Mouse (Mus musculus): ENCODE measurements around the gene Xrn1. TPM values are rescaled to one million over a fixed set of nuclear protein-coding genes. Genes with fewer than 3 reads are reported as not detected.
"Not testable (repeated sequence)": the region's sequence is repeated elsewhere in the genome, so short reads cannot be mapped to it uniquely, and the experiment has no call there.

The Xrn1 gene
- 21.8 and 26.4 TPM in 2 replicates for polyA plus RNA-seq (2015; fragmentation: Nextera tagmentation; extraction: Ambion mirVana)

DNA sequence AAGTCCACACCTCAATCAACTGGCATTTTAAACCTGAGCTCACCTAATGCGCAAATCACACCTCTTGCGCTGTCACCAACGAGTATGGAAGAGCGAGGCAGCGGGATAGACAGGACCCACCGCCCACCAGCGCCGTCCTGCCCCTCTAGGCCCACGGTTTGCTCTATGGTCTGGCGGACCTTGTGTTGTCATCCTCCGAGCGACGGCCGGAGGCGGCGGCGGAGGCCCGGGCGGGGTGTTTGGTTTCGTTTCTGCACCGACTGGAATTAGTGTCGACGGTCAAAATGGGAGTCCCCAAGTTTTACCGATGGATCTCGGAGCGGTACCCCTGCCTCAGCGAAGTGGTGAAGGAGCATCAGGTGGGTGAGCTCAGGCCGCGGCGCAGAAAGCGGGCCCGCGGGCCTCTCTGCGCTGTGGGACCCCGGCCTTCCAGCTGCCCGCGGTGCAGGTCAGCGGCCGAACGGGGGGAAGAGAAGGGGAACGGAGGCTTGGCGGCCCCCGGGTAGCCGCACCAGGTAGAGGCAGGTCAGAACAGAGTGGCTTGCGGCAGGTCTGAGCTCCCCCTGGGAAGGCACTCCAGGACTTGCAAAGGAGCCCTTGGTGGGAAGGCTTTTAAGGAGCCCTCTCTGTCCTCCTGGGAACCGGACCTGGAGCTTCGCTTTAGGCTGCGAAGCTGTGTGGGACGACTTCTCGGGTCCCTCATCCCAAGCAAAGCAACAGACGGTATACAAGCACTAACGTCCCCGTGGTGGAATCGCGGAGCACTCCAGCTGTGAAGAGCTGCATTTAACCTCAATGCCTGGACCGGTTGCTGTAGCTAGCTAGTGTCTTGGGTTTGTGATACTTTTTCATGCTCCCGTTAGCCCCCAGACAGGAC, at the start of gene Xrn1:
Gene Xrn1, plus strand, starts transcription at position 176 of the 877 bp plus-strand sequence.
- ATAC-seq (ENCODE audit: low FRiP score, low read depth): peak; percentile 98
- Histone ChIP-seq H3K4me3 (peak within 1 kb of the TSS; percentile 71), H3K9me3 (no peaks in the 10 kb centered on the region), H3K36me3 (peaks cover 12% of the 10 kb centered on the region; the same call in 1 of the 2 replicates), H3K27ac (peak within 1 kb of the TSS; percentile 90), H3K27me3 (no peaks in the 10 kb centered on the region), H3K4me2 (replicated peaks) (peak within 1 kb of the TSS; percentile 81), H3K4me1 (peaks cover 12% of the 10 kb centered on the region), H3K9ac (peak within 1 kb of the TSS; percentile 93)
- under 1% methylated on average over 57 of the region's 57 CpGs for WGBS

DNA sequence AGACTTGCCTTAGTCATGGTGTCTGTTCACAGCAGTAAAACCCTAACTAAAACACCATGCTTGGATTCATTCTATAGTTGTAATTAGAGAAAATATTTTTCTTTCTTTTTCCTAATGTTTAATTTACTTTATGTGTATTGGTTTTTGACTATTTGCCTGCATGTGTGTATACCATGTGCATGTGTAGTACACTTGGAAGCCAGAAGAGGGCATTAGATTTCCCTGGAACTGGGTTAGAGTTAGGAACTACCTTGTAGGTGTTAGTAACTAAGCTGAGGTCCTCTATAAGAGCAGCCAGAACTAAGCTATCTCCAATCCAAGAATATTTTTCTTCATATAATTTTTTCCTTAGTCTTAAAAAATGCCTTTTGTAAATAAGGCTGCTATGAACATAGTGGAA, 21.7 kb upstream of the Xrn1 start:
- H3K27ac ChIP-seq: no peak overlapping the region
- no peak overlapping the region for H3K9ac ChIP-seq
- no peak overlapping the region for H3K4me2 ChIP-seq (replicated peaks)
- peaks cover 26% of the 10 kb centered on the region for H3K36me3 ChIP-seq
- H3K9me3 ChIP-seq: no peaks in the 10 kb centered on the region
- no peak for ATAC-seq (ENCODE audit: low FRiP score, low read depth)
- no peaks in the 10 kb centered on the region for H3K4me1 ChIP-seq
- no peaks in the 10 kb centered on the region for H3K27me3 ChIP-seq
- H3K4me3 ChIP-seq: no peak overlapping the region

DNA sequence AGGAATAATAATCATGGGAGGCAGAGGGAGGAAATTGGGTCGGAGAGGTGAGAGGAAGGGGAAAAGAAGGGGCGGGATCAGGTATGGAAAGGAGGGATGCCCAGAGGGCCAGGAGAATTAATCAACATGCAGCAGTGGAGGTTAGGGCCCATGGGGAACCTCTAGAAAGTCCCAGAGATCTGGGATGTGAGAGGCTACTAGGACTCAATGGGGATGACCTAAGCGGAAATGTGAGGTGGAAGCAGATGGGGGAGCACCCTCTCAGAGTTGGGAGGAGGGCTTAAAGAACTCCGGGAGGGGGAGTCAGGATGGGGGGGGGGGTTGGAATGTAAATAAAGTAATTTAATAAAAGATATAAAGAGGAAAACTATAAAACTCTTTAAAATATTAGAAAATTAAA, 902 bp upstream of the Xrn1 start:
- Histone ChIP-seq H3K9ac (no peak overlapping the region), H3K4me2 (replicated peaks) (peak overlapping the region; percentile 81), H3K27me3 (no peaks in the 10 kb centered on the region), H3K4me3 (peak overlapping the region; percentile 71), H3K27ac (no peak overlapping the region), H3K36me3 (peaks cover 9% of the 10 kb centered on the region; the same call in 1 of the 2 replicates), H3K9me3 (no peaks in the 10 kb centered on the region), H3K4me1 (peaks cover 12% of the 10 kb centered on the region)
- WGBS: 74% methylated on average over 4 of the region's 4 CpGs
- ATAC-seq (ENCODE audit: low FRiP score, low read depth): no peak

DNA sequence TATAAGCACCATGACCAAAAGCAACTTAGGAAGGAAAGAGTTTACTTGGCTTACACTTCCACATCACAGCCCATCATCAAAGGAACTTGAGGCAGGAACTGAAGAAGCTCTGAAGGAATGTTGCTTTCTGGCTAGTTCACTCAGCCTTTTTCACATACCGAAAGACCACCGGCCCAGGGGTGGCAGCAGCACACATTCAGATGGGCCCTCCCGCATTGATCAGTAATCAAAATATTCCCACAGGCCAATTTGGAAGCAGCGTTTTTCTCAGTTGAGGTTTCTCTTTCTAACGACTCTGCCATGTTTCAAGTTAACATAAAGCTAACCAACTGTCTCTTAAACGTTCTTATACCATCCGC, 355 bp upstream of the Xrn1 start:
- Histone ChIP-seq H3K4me3 (peak overlapping the region; percentile 71), H3K27me3 (no peaks in the 10 kb centered on the region), H3K4me1 (peaks cover 12% of the 10 kb centered on the region), H3K4me2 (replicated peaks) (peak overlapping the region; percentile 81), H3K27ac (peak overlapping the region; percentile 90), H3K9ac (peak overlapping the region; percentile 93), H3K9me3 (no peaks in the 10 kb centered on the region), H3K36me3 (peaks cover 7% of the 10 kb centered on the region; the same call in 1 of the 2 replicates)
- peak; percentile 81 for ATAC-seq (ENCODE audit: low FRiP score, low read depth)
- 0% methylated on average over 7 of the region's 7 CpGs for WGBS

DNA sequence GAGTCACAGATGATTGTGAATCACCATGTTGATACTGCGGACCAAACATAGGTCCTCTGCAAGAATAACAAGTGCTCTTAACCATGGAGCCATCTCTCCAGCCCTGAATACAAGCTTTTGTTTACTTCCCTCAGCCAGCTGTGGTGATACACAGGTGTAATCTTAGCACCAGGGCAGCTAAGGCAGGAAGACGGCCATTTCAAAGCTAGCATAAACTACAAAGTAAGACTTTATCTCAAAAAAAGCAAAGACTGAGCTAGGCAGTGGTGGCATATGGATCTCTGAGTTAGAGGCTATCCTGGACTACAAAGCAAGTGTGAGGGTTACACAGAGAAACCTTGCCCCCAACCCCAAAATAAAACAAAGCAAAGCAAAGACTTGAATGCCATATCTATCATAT, 3.1 kb downstream of the Xrn1 start:
- ATAC-seq (ENCODE audit: low FRiP score, low read depth): no peak
- Histone ChIP-seq H3K9ac (no peak overlapping the region), H3K27ac (no peak overlapping the region), H3K36me3 (0 out of 2 replicates have a peak, but pooled peaks cover 10% of the 10 kb centered on the region), H3K9me3 (no peaks in the 10 kb centered on the region), H3K4me1 (peaks cover 12% of the 10 kb centered on the region), H3K27me3 (no peaks in the 10 kb centered on the region), H3K4me2 (replicated peaks) (no peak overlapping the region), H3K4me3 (no peak overlapping the region)
- WGBS: 89% methylated on average over 2 of the region's 2 CpGs

DNA sequence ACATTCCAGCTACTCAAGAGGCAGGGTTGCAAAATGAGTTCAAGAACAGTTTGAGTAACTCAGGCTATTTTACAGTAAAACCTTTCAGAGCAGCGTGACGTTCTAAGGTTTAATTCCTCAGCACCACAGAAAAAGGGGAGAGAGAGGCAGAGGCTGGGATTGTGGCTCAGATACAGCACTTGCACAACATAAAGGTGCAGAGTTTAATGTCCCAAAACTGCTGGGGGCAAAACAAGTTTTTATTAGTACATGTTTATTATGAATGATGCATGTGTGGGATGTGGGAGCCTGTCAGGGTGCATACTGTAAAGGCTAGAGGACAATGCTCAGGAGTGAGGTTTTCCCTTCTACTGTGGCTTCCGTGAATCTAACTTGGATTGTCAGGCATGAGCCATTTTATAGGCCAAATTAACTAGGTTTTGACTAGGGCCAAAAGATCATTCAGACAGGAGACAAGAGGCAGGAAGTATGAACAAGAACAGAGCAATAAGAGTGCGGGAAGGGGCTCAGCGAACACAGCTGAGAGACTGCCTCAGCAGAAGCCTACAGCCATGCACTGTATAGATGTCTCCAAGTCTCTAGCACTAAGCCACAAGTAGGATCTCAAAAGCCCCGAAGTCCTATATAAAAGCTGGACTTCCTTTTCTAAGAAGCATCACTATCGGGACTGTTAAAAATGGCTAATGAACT, 3.6 kb downstream of the Xrn1 start:
- Histone ChIP-seq H3K27ac (no peak overlapping the region), H3K4me1 (peaks cover 12% of the 10 kb centered on the region), H3K36me3 (0 out of 2 replicates have a peak, but pooled peaks cover 10% of the 10 kb centered on the region), H3K9ac (no peak overlapping the region), H3K27me3 (no peaks in the 10 kb centered on the region), H3K4me3 (no peak overlapping the region), H3K4me2 (replicated peaks) (no peak overlapping the region), H3K9me3 (no peaks in the 10 kb centered on the region)
- 91% methylated on average over 7 of the region's 7 CpGs for WGBS
- ATAC-seq (ENCODE audit: low FRiP score, low read depth): no peak

DNA sequence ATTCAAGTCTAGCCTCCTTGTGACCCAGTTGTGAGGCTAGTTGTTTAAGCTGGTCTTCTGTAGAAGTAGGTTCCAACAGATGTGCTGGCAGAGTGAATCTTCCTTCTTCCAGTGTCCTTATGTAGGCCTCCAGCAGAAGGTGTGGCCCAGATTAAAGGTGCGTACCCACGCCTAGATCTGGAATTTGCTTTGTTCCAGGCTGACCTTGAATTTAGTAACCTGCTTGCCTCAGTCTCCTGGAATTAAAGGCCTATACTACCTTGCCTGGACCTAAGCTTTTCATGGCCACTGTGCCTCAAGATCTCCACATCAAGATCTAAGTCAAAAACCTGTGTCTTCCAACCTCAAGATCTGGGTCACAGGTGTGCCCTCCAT, 4.2 kb downstream of the Xrn1 start:
- not testable (repeated sequence) for ATAC-seq (ENCODE audit: low FRiP score, low read depth)
- WGBS: 95% methylated on average over 2 of the region's 2 CpGs

DNA sequence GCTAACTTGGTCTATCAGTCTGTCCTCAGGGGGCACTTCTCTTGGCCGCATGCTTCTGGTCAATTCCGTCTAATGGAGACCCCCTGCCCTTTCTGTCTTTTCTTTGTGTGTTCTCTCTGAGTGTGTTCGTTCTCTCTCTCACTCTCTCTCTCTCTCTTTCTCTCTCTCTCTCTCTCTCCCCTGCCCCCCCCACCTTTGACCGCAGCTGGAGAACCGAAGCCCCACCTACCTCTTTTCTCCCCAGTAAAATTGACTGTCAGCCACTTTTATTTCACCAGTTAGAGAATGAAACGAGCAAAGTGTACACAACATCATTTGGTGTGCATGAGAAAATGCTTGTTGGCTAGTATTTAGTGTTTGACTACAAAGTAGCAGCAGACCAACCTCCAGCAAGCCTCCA, 4.7 kb downstream of the Xrn1 start:
- WGBS: 85% methylated on average over 6 of the region's 6 CpGs
- Histone ChIP-seq H3K9me3 (no peaks in the 10 kb centered on the region), H3K36me3 (peaks cover 14% of the 10 kb centered on the region), H3K27ac (no peak overlapping the region), H3K4me3 (no peak overlapping the region), H3K9ac (no peak overlapping the region), H3K4me1 (peaks cover 8% of the 10 kb centered on the region), H3K4me2 (replicated peaks) (no peak overlapping the region), H3K27me3 (no peaks in the 10 kb centered on the region)
- ATAC-seq (ENCODE audit: low FRiP score, low read depth): no peak

More for the DNA sequence above, 4.2 kb downstream of the Xrn1 start:
- not testable (repeated sequence) for H3K36me3 ChIP-seq; H3K4me2 ChIP-seq (replicated peaks); H3K4me1 ChIP-seq; H3K27ac ChIP-seq; H3K9me3 ChIP-seq; H3K4me3 ChIP-seq; H3K9ac ChIP-seq; H3K27me3 ChIP-seq

DNA sequence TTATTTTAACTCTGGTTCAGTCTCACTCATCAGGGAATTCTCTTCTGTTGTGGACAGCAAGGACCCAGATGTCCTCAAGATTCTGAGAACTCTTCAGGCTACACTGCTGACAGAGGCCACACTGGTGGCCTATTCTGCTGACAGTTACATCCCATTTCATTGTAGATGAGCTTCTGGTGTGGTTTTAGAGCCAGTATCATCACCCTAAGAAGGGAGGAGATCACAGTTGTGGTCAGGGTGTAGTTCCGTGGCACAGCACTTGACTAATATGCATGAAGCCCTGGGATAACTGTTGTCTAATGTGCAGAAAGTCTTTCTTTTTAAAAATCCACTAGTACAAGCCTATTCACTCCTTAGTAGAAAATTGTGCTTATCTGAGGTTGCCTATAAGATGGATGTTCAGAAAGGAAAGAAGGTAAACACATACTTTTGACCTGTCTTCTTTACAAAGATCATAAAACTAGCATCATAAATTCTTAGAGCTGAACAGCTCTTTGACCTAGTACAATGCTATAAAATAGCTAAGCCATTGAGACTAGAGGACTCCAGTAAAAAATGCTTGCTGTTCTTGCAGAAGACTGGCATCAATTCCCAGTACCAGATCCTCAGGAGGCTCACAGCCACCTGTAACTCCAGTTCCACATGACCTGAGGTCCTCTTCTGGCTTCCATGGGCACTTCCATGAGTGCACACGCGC, 5.3 kb downstream of the Xrn1 start:
- no peak overlapping the region for H3K9ac ChIP-seq
- H3K4me3 ChIP-seq: no peak overlapping the region
- WGBS: 87% methylated on average over 3 of the region's 3 CpGs
- H3K9me3 ChIP-seq: no peaks in the 10 kb centered on the region
- no peaks in the 10 kb centered on the region for H3K27me3 ChIP-seq
- peaks cover 21% of the 10 kb centered on the region for H3K36me3 ChIP-seq
- no peak overlapping the region for H3K4me2 ChIP-seq (replicated peaks)
- no peak for ATAC-seq (ENCODE audit: low FRiP score, low read depth)
- peaks cover 8% of the 10 kb centered on the region for H3K4me1 ChIP-seq
- H3K27ac ChIP-seq: no peak overlapping the region

DNA sequence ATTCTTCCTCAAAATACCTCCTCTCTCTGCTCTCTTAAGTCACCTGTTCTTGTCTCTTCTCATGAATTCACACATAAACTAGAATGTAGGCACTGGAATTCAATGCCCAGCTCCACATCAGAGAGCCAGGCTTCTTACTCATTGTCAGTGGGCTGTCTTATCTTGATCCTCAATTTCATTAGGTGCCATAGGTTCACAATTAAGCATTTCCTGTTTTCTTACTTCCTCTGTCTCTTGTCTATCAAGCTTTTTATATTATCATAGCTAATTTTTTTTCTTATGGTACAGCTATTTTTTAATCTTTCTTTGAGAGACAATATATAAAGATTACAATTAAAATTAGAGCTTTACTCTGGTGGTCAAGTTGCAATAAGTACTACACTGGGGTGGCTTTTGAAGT, 6.5 kb downstream of the Xrn1 start:
- ATAC-seq (ENCODE audit: low FRiP score, low read depth): no peak
- H3K9ac ChIP-seq: no peak overlapping the region
- H3K4me1 ChIP-seq: peaks cover 8% of the 10 kb centered on the region
- no peak overlapping the region for H3K4me2 ChIP-seq (replicated peaks)
- no peak overlapping the region for H3K27ac ChIP-seq
- H3K4me3 ChIP-seq: no peak overlapping the region
- H3K36me3 ChIP-seq: peaks cover 30% of the 10 kb centered on the region
- no peaks in the 10 kb centered on the region for H3K27me3 ChIP-seq
- no peaks in the 10 kb centered on the region for H3K9me3 ChIP-seq

DNA sequence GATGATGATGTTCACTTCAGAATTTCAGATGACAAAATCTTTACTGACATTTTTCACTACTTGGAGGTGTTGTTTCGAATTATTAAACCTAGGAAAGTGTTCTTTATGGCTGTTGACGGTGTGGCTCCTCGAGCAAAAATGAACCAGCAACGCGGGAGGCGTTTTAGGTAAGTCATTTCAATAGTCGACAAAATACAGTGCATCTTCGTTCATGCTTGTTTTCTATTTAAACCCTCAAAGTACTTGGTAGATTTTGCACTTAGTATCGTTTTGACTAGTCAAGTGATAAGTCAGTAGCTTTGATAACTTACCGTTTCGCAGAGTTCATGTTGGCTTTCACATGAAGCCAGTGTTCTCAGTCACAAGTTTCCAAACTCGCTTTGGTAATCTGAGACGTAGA, 9.5 kb downstream of the Xrn1 start:
- Histone ChIP-seq H3K4me2 (replicated peaks) (no peak overlapping the region), H3K27ac (no peak overlapping the region), H3K4me3 (no peak overlapping the region), H3K36me3 (peaks cover 42% of the 10 kb centered on the region), H3K4me1 (no peaks in the 10 kb centered on the region), H3K27me3 (no peaks in the 10 kb centered on the region), H3K9me3 (no peaks in the 10 kb centered on the region), H3K9ac (no peak overlapping the region)
- WGBS: 93% methylated on average over 13 of the region's 13 CpGs
- ATAC-seq (ENCODE audit: low FRiP score, low read depth): no peak

DNA sequence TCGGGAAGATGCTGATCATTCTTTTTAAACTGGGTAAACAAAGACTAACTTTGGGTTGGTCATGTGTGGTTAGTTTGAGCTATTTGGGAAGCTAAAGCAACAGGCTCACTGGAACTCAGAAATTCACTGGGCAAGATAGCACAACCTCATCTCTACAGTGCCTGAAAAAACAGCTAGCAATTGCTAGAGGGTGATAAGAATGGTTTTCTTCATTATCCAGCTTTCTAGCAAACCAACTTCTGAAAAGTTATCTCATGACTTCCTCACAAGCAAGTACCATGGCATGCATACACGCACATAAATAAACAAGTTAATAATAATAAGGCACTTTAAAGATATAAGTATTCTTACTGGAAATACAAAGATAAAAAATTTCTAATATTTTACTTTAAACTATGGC, 23.7 kb downstream of the Xrn1 start:
- Histone ChIP-seq H3K4me1 (no peaks in the 10 kb centered on the region), H3K4me2 (replicated peaks) (no peak overlapping the region), H3K36me3 (peaks cover 60% of the 10 kb centered on the region), H3K27me3 (no peaks in the 10 kb centered on the region), H3K9ac (no peak overlapping the region), H3K4me3 (no peak overlapping the region), H3K27ac (no peak overlapping the region), H3K9me3 (no peaks in the 10 kb centered on the region)
- no peak for ATAC-seq (ENCODE audit: low FRiP score, low read depth)
- 92% methylated on average over 2 of the region's 2 CpGs for WGBS

Data from limb, embryonic 13.5 days (tissue).